Mouse (Mus musculus) G1E (cell line): Measurements from ENCODE around the gene Syne2. TPM values are rescaled to one million over a fixed set of nuclear protein-coding genes. Genes with fewer than 3 reads are reported as not detected.

ENCODE experiments used
- ATAC-seq: 2 replicates; pipeline ENCODE4 v1.8.0; 2016; ENCODE audit warnings: mild to moderate bottlenecking; ENCODE audit not compliant: insufficient number of reproducible peaks, poor library complexity, low FRiP score, severe bottlenecking; ENCODE audit errors: extremely low read depth
- DNase-seq: peaks from one replicate; pipeline ENCODE4 v3.0.0; 2012; ENCODE audit warnings: low spot score
- H3K27me3 ChIP-seq: 2 replicates; pipeline ENCODE4 v1.6.1; 2012; ENCODE audit warnings: mild to moderate bottlenecking, low read length, inconsistent platforms; ENCODE audit not compliant: insufficient read depth
- H3K36me3 ChIP-seq: replicated peaks from 2 replicates; pipeline ENCODE3; 2012; ENCODE audit warnings: mild to moderate bottlenecking, inconsistent platforms
- H3K4me1 ChIP-seq: 2 replicates; pipeline ENCODE4 v1.6.1; 2012; ENCODE audit warnings: low read depth, low read length, inconsistent platforms, mixed read lengths; ENCODE audit not compliant: insufficient read depth
- H3K4me3 ChIP-seq: 2 replicates; pipeline ENCODE4 v1.5.1; 2012; ENCODE audit warnings: low read depth, mild to moderate bottlenecking, inconsistent platforms, low read length, moderate library complexity, mixed read lengths
- H3K9me3 ChIP-seq: replicated peaks from 2 replicates; pipeline ENCODE4 v1.6.1; 2012; ENCODE audit warnings: inconsistent platforms
- CTCF ChIP-seq: IDR thresholded peaks from 2 replicates; pipeline ENCODE4 v1.5.1; 2012; ENCODE audit warnings: low read depth, low read length, inconsistent platforms, mixed read lengths
- GATA1 ChIP-seq: IDR thresholded peaks from 2 replicates; pipeline ENCODE4 v1.6.1; 2012; ENCODE audit warnings: borderline replicate concordance, low read length, inconsistent platforms, mixed read lengths
- GATA2 ChIP-seq: IDR thresholded peaks from 2 replicates; pipeline ENCODE4 v1.6.1; 2012; ENCODE audit warnings: low read depth, low read length, inconsistent platforms, borderline replicate concordance
- POLR2AphosphoS5 ChIP-seq: IDR thresholded peaks from 2 replicates; pipeline ENCODE4 v1.6.1; 2012; ENCODE audit warnings: low read depth, low read length, inconsistent platforms; ENCODE audit not compliant: insufficient replicate concordance
- TAL1 ChIP-seq: conservative IDR thresholded peaks from 2 replicates; pipeline ENCODE4 v1.6.1; 2012; ENCODE audit warnings: low read depth, low read length, inconsistent platforms, mixed read lengths
- polyA plus RNA-seq: library from polyadenylated mRNA; stranded (reverse); fragments of >175 nt; gene quantifications from 2 replicates; pipeline ENCODE4 v1.2.3, GENCODE M21; 2012
- total RNA-seq, 2 experiments: library from RNA; stranded (forward) in 1 of 2; stranded (reverse) in 1 of 2; fragments of 200-1000 nt in 1 of 2; fragments of >200 nt in 1 of 2; fragmentation: Nextera tagmentation in 1 of 2; gene quantifications; 2 replicates each; pipeline ENCODE4 v1.2.3; 2014 to 2017

Gene Syne2
- total and polyA plus RNA-seq, 3 experiments: 0.82 TPM; not detected in 2

DNA sequence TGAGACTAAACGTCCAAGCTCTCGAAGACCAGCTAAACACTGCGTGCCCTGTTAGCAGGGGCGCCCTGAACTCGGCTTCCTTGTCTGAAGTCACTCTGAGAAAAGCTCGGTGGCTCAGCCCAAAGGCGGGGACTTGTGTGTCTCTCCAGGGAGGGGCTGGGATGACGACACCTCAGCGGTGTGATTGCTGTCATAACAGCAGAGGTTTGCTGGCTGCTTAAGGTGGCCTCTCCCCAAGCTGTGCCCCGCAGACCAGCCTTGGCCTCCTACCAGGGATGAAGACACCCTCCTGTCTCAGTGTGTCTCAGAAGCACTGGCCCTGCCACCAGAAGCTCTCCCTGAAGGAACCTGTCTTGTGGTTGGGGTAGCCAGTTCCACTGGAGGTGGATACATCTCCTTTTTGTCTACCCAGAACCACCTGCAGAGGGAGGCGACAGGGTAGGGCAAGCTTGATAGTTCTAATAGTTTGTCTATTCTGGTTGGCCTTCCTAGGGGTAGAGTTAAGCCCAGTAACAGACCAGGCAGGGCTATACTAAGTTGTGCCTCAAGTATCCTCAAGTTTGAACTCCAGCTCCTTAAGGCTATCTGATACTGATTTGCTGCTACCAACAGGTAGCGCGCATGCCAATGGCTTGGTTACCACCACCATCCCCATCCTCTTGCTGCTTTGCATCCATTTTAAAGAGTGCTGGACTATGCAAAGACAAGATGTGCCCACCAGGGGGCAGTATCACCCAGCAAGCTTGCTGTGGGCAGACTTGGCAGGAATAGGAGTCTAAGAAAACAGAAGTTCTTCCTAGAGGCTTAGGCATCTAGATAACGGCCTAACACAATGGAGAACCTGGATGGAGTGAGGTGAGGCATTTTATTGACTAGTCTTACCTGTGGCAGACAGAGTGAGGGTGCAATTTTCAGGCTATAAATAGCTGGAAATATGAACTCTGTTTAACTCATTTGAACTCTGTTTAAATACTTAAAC lies 198.5 kb downstream of the Syne2 start:
- peak; percentile 54 for DNase-seq
- H3K27me3 ChIP-seq: peaks cover 29% of the 10 kb centered on the region
- ATAC-seq: peak; percentile 56
- peaks cover 10% of the 10 kb centered on the region for H3K4me1 ChIP-seq
- TF ChIP-seq TAL1 (no peak), GATA2 (no peak), CTCF (peak; percentile 93), GATA1 (no peak), POLR2AphosphoS5 (no peak)
- no peak overlapping the region for H3K4me3 ChIP-seq
- H3K36me3 ChIP-seq: no peaks in the 10 kb centered on the region
- no peaks in the 10 kb centered on the region for H3K9me3 ChIP-seq

DNA sequence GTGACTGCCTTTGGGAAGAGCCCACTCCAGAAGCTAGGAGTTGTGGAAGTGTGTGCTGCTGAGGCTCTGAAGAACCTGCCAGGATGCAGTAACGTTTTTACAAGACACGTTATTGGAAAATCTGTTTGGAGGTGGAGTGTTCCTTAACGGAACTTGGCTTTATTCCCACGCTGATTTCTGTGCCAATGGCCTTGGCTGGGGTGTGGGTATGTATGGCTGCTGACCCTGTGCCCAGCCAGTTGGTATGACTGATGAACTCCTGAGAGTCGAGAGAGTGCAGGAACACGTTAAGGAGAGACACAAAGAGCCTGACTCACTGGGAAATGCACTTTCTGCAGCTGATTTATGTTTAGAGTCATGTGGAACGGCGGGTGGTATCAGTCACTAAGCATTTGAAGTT lies 200.7 kb downstream of the Syne2 start:
- no peak for ATAC-seq
- no peak for DNase-seq
- Histone ChIP-seq H3K36me3 (no peaks in the 10 kb centered on the region), H3K9me3 (no peaks in the 10 kb centered on the region), H3K4me1 (peaks cover 3% of the 10 kb centered on the region; the same call in 1 of the 2 replicates), H3K4me3 (no peak overlapping the region), H3K27me3 (peaks cover 25% of the 10 kb centered on the region; the same call in 1 of the 2 replicates)
- TF ChIP-seq CTCF: no peak
- no peak for TF ChIP-seq GATA2
- no peak for TF ChIP-seq TAL1
- TF ChIP-seq POLR2AphosphoS5: no peak
- TF ChIP-seq GATA1: no peak

DNA sequence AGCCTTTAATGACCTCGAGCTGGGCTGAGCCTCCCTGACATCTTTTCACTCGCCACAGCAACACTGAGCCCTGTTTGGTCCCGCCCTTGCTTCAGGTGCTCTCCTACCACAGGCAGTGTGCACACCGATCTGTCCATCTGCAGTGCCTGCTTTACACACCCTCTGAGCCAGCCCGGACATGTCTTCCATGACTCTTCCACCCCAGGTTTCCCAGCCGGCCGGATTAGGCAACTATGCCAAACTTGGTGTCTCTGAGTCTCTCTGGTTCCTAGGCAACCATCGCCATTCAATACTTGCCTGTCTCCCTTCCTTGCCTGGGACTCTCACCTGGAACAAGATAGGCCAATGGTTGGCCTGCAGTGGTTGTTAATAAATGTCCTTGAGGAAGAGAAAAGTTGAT lies 224.4 kb downstream of the Syne2 start:
- H3K4me3 ChIP-seq: no peak overlapping the region
- TF ChIP-seq POLR2AphosphoS5 (no peak; the same call in 1 of the 2 replicates), GATA1 (no peak), CTCF (no peak), GATA2 (no peak), TAL1 (no peak)
- no peaks in the 10 kb centered on the region for H3K9me3 ChIP-seq
- H3K4me1 ChIP-seq: no peaks in the 10 kb centered on the region; the same call in 1 of the 2 replicates
- no peak for ATAC-seq
- H3K36me3 ChIP-seq: no peaks in the 10 kb centered on the region
- DNase-seq: no peak
- no peaks in the 10 kb centered on the region; the same call in none of the 2 replicates for H3K27me3 ChIP-seq

DNA sequence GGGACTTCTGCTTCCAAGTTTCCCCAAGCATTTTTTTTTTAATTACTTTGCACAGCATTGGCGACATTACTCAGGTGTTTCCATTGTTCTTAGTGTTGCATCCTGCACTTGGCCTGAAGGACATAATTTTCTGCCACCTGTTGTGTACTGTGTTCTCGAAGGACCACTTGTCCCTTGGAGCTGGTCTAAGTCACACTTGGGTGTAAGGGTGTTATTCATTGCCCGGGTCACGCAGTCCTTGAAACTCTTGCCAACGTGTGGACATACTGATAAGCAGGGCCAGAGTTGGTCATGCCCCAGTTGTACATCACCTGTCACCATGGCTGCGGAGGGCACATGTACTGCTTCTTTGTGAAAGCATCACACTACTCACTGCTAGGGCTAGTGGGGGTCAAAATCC lies 228.6 kb downstream of the Syne2 start:
- no peak for DNase-seq
- peaks cover 4% of the 10 kb centered on the region for H3K27me3 ChIP-seq
- no peaks in the 10 kb centered on the region; the same call in 1 of the 2 replicates for H3K4me1 ChIP-seq
- no peaks in the 10 kb centered on the region for H3K36me3 ChIP-seq
- TF ChIP-seq TAL1 (no peak), CTCF (no peak), GATA2 (no peak), POLR2AphosphoS5 (no peak), GATA1 (no peak)
- H3K4me3 ChIP-seq: no peak overlapping the region
- no peaks in the 10 kb centered on the region for H3K9me3 ChIP-seq
- no peak for ATAC-seq

DNA sequence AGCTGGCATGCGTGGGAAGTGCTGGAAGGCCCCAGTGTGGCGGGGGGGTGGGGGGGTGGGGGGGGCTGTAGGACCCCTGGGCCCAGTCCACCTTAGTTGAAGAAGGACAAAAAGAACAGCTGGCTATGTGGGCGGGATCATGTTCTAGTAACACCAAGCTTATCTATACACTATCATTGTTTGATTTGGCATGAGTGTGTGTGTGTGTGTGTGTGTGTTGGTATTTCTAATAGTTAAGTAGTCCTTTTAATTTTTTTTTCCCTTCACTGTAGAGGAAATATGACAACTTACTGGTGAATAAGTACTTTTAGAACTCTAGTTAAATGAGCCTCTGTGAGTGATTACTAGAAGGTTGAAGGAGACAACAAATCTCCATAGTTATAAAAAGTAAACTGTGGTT lies 230.0 kb downstream of the Syne2 start:
- no peak for ATAC-seq
- no peaks in the 10 kb centered on the region for H3K36me3 ChIP-seq
- H3K27me3 ChIP-seq: peaks cover 4% of the 10 kb centered on the region
- no peak for DNase-seq
- TF ChIP-seq GATA2 (no peak), TAL1 (no peak), GATA1 (no peak), CTCF (no peak), POLR2AphosphoS5 (no peak)
- no peaks in the 10 kb centered on the region for H3K9me3 ChIP-seq
- H3K4me3 ChIP-seq: no peak overlapping the region
- H3K4me1 ChIP-seq: no peaks in the 10 kb centered on the region; the same call in 1 of the 2 replicates

DNA sequence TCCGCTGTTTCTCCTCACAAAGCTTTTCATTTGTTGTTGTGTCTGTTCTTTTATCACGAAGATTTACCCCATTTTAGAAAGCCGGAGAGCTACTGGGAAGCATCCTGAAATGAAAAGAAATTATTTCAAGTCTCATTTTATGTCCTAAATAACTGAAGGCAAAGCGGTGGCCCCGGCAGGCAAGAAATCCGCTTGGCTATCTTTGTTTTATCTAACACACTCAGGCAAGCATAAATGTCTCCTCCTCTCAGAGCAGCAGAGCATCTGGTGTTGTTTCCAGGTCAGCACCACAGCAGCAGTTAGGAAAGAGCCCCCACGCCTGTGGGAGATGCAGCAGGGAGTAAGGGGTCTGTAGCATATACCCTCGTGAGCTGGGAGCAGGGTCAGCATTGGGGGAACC lies 230.7 kb downstream of the Syne2 start:
- ATAC-seq: peak; percentile 34; the same call in 1 of the 2 replicates
- H3K27me3 ChIP-seq: peaks cover 7% of the 10 kb centered on the region
- no peaks in the 10 kb centered on the region for H3K36me3 ChIP-seq
- H3K4me1 ChIP-seq: no peaks in the 10 kb centered on the region; the same call in 1 of the 2 replicates
- no peak for DNase-seq
- TF ChIP-seq GATA1 (no peak), TAL1 (no peak), POLR2AphosphoS5 (no peak), GATA2 (no peak), CTCF (no peak)
- H3K9me3 ChIP-seq: no peaks in the 10 kb centered on the region
- H3K4me3 ChIP-seq: no peak overlapping the region
